Mouse (Mus musculus) limb, embryonic 14.5 days (tissue): ENCODE data around the gene Rprd1b. TPM values are rescaled to one million over a fixed set of nuclear protein-coding genes. Genes with fewer than 3 reads are reported as not detected.

Source experiments
- ATAC-seq: fragments of 200-750 bp; cut with Nextera tagmentation; 2 replicates; pipeline ENCODE4 v1.8.0; 2017; ENCODE audit warnings: low read depth, moderate number of reproducible peaks, moderate TSS enrichment; ENCODE audit not compliant: low FRiP score
- DNase-seq: peaks from one replicate; pipeline ENCODE4 v3.0.0-alpha.2; 2015; ENCODE audit warnings: low spot score
- H3K27ac ChIP-seq: fragments of 300-500 bp; sonication (generic); replicated peaks from 2 replicates; pipeline ENCODE4 v1.5.1; 2014; ENCODE audit warnings: low read depth, mild to moderate bottlenecking, low read length, moderate library complexity, mixed read lengths
- H3K27me3 ChIP-seq: fragments of 300-500 bp; sonication (generic); 2 replicates; pipeline ENCODE4 v1.6.1; 2014; ENCODE audit warnings: low read length, mixed read lengths; ENCODE audit not compliant: control insufficient read depth, insufficient read depth
- H3K36me3 ChIP-seq: fragments of 300-500 bp; sonication (generic); 2 replicates; pipeline ENCODE4 v1.6.1; 2014; ENCODE audit warnings: mild to moderate bottlenecking, low read length, moderate library complexity, mixed read lengths; ENCODE audit not compliant: control insufficient read depth, insufficient read depth
- H3K4me1 ChIP-seq: fragments of 300-500 bp; sonication (generic); 2 replicates; pipeline ENCODE4 v1.6.1; 2014; ENCODE audit warnings: antibody characterized with exemption, low read length, mixed read lengths; ENCODE audit not compliant: control insufficient read depth, insufficient read depth
- H3K4me2 ChIP-seq: fragments of 300-500 bp; sonication (generic); replicated peaks from 2 replicates; pipeline ENCODE4 v1.6.1; 2014; ENCODE audit warnings: low read depth, mild to moderate bottlenecking, low read length, moderate library complexity; ENCODE audit not compliant: severe bottlenecking
- H3K4me3 ChIP-seq: fragments of 300-500 bp; sonication (generic); replicated peaks from 2 replicates; pipeline ENCODE4 v1.5.1; 2014; ENCODE audit warnings: low read length
- H3K9ac ChIP-seq: fragments of 300-500 bp; sonication (generic); 2 replicates; pipeline ENCODE4 v1.6.1; 2014; ENCODE audit warnings: mild to moderate bottlenecking, low read depth, low read length, moderate library complexity; ENCODE audit not compliant: severe bottlenecking
- H3K9me3 ChIP-seq: fragments of 300-500 bp; sonication (generic); 2 replicates; pipeline ENCODE4 v1.6.1; 2016; ENCODE audit warnings: low read length; ENCODE audit not compliant: control insufficient read depth
- POLR2A ChIP-seq: fragments of 200-500 bp; IDR thresholded peaks from 2 replicates; pipeline ENCODE4 v1.8.0; 2012; ENCODE audit warnings: inconsistent platforms, mild to moderate bottlenecking, moderate library complexity, borderline replicate concordance; ENCODE audit not compliant: insufficient read depth, insufficient read length; ENCODE audit errors: extremely low read depth
- WGBS: fragments of 180-500 bp; shearing (Covaris S2); extraction: QIAGEN DNeasy Blood & Tissue Kit; methylation state at CpG from one replicate; pipeline ENCODE4 v1.1.7; 2014; 5-methylcytosine and 5-hydroxymethylcytosine counted together
- polyA plus RNA-seq, 2 experiments: library from polyadenylated mRNA; depleted of rRNA in 1 of 2; stranded (reverse) in 1 of 2; unstranded in 1 of 2; fragments of >200 nt; fragmentation: Nextera tagmentation in 1 of 2; extraction: Ambion mirVana in 1 of 2; gene quantifications; 2 replicates each; pipeline versions ENCODE4 v1.2.1 to v1.2.3; 2012 to 2014

Rprd1b gene
- polyA plus RNA-seq, 2 experiments, result 30.6 to 37.1 TPM

- no peak for TF ChIP-seq POLR2A
Measured at GRCm38 (mm10) chr2:158169351-158169750, 141.1 kb downstream of the Rprd1b start.

GRCm38 (mm10) chr2:158169771-158170170 lies 141.5 kb downstream of the Rprd1b start:
- Histone ChIP-seq H3K36me3 (no peaks in the 10 kb centered on the region), H3K9ac (no peak overlapping the region), H3K4me1 (0 out of 2 replicates have a peak, but pooled peaks cover 2% of the 10 kb centered on the region), H3K27ac (no peak overlapping the region), H3K4me3 (no peak overlapping the region), H3K27me3 (no peaks in the 10 kb centered on the region), H3K4me2 (no peak overlapping the region), H3K9me3 (no peaks in the 10 kb centered on the region)
- ATAC-seq (no peak), DNase-seq (no peak)
- 93% methylated on average over 7 of the region's 7 CpGs for WGBS
- TF ChIP-seq POLR2A, result no peak

More at GRCm38 (mm10) chr2:158169351-158169750, 141.1 kb downstream of the Rprd1b start:
- Histone ChIP-seq H3K9me3 (no peaks in the 10 kb centered on the region), H3K4me2 (no peak overlapping the region), H3K4me3 (no peak overlapping the region), H3K9ac (no peak overlapping the region), H3K36me3 (no peaks in the 10 kb centered on the region), H3K4me1 (0 out of 2 replicates have a peak, but pooled peaks cover 2% of the 10 kb centered on the region), H3K27ac (no peak overlapping the region), H3K27me3 (no peaks in the 10 kb centered on the region)
- no peak for ATAC-seq
- 70% methylated on average over 6 of the region's 6 CpGs for WGBS
- DNase-seq, result no peak

- Histone ChIP-seq H3K9ac (no peak overlapping the region), H3K4me1 (0 out of 2 replicates have a peak, but pooled peaks cover 2% of the 10 kb centered on the region), H3K27me3 (no peaks in the 10 kb centered on the region), H3K27ac (no peak overlapping the region), H3K4me2 (no peak overlapping the region), H3K4me3 (no peak overlapping the region), H3K9me3 (no peaks in the 10 kb centered on the region), H3K36me3 (no peaks in the 10 kb centered on the region)
- no peak for ATAC-seq
- DNase-seq, result no peak
- WGBS, result 76% methylated on average over 2 of the region's 2 CpGs
- no peak for TF ChIP-seq POLR2A
Measured at GRCm38 (mm10) chr2:158170394-158170793, 142.1 kb downstream of the Rprd1b start.

GRCm38 (mm10) chr2:158174438-158174837 lies 146.1 kb downstream of the Rprd1b start:
- TF ChIP-seq POLR2A, result no peak
- no peak for ATAC-seq
- DNase-seq, result no peak
- 77% methylated on average over 5 of the region's 5 CpGs for WGBS
- Histone ChIP-seq H3K4me1 (peaks cover 7% of the 10 kb centered on the region), H3K4me2 (no peak overlapping the region), H3K36me3 (no peaks in the 10 kb centered on the region), H3K27me3 (no peaks in the 10 kb centered on the region), H3K27ac (no peak overlapping the region), H3K4me3 (no peak overlapping the region), H3K9me3 (no peaks in the 10 kb centered on the region), H3K9ac (no peak overlapping the region)

- H3K9ac ChIP-seq, result no peak overlapping the region
- WGBS, result 90% methylated on average over 15 of the region's 15 CpGs
- H3K4me1 ChIP-seq, result peaks cover 11% of the 10 kb centered on the region
- H3K27ac ChIP-seq, result no peak overlapping the region
- DNase-seq (no peak), ATAC-seq (no peak)
- H3K4me3 ChIP-seq, result no peak overlapping the region
- no peak overlapping the region for H3K4me2 ChIP-seq
- H3K27me3 ChIP-seq, result no peaks in the 10 kb centered on the region
- no peaks in the 10 kb centered on the region for H3K9me3 ChIP-seq
- no peak for TF ChIP-seq POLR2A
- no peaks in the 10 kb centered on the region for H3K36me3 ChIP-seq
Measured at GRCm38 (mm10) chr2:158174958-158175357, 146.7 kb downstream of the Rprd1b start.

- H3K4me1 ChIP-seq, result peaks cover 11% of the 10 kb centered on the region
- no peak overlapping the region for H3K27ac ChIP-seq
- no peaks in the 10 kb centered on the region for H3K27me3 ChIP-seq
- no peak overlapping the region for H3K9ac ChIP-seq
- H3K4me2 ChIP-seq, result no peak overlapping the region
- H3K36me3 ChIP-seq, result no peaks in the 10 kb centered on the region
- ATAC-seq (no peak), DNase-seq (no peak)
- WGBS, result 83% methylated on average over 3 of the region's 3 CpGs
- no peak overlapping the region for H3K4me3 ChIP-seq
- no peaks in the 10 kb centered on the region for H3K9me3 ChIP-seq
- no peak for TF ChIP-seq POLR2A
Measured at GRCm38 (mm10) chr2:158175433-158175832, 147.1 kb downstream of the Rprd1b start.
